Mouse (Mus musculus) brain, embryonic 14.5 days (tissue): ENCODE data around the gene Vps13c.

ENCODE experiments used
- CTCF ChIP-seq: fragments of 200-500 bp; IDR thresholded peaks from 2 replicates; pipeline ENCODE4 v1.5.1; 2012; ENCODE audit warnings: inconsistent platforms, mild to moderate bottlenecking, moderate library complexity, borderline replicate concordance; ENCODE audit not compliant: insufficient read depth, insufficient read length; ENCODE audit errors: extremely low read depth
- POLR2A ChIP-seq: fragments of 200-500 bp; IDR thresholded peaks from 2 replicates; pipeline ENCODE4 v1.6.1; 2012; ENCODE audit warnings: mild to moderate bottlenecking, inconsistent platforms, borderline replicate concordance; ENCODE audit not compliant: poor library complexity, insufficient read depth, insufficient read length, severe bottlenecking; ENCODE audit errors: extremely low read depth

DNA sequence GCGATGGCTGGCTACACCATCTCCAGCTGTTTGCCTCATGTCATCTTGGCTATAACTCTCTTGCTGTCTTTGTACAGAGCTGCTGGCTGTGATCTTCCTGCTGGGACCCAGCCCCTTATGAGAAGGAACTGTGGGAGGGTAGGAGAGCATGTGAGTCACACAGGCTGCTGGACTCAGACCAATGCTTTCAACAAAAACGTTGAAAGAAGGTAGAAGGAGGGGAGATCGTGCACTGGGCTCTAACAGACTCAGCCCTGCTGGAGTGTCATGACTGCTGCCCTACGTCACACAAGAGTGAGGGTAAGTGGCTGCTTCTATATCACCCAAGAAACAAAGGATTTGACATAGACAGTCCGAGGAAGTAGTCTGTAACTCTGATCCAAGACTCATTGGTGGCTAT is 193.6 kb downstream of the Vps13c start:
- no peak for TF ChIP-seq CTCF
- no peak for TF ChIP-seq POLR2A
